Mouse (Mus musculus) kidney, postnatal 0 days (tissue): Measurements from ENCODE around the gene Dcst2. TPM values are rescaled to one million over a fixed set of nuclear protein-coding genes. Genes with fewer than 3 reads are reported as not detected.

ENCODE experiments used
- ATAC-seq: fragments of 200-750 bp; cut with Nextera tagmentation; replicated peaks from 2 replicates; pipeline ENCODE4 v1.8.0; 2017; ENCODE audit warnings: low read depth, moderate number of reproducible peaks, moderate TSS enrichment, moderate library complexity; ENCODE audit not compliant: low FRiP score
- DNase-seq: peaks from one replicate; pipeline ENCODE4 v3.0.0-alpha.2; 2016; ENCODE audit warnings: low spot score
- H3K27ac ChIP-seq: fragments of 300-500 bp; sonication (generic); 2 replicates; pipeline ENCODE4 v1.5.1; 2014; ENCODE audit warnings: mild to moderate bottlenecking
- H3K27me3 ChIP-seq: fragments of 300-500 bp; sonication (generic); 2 replicates; pipeline ENCODE4 v1.6.1; 2014; ENCODE audit warnings: low read length, mixed read lengths; ENCODE audit not compliant: insufficient read depth
- H3K36me3 ChIP-seq: fragments of 300-500 bp; sonication (generic); 2 replicates; pipeline ENCODE4 v1.6.1; 2014; ENCODE audit warnings: low read length, mixed read lengths; ENCODE audit not compliant: insufficient read depth
- H3K4me1 ChIP-seq: fragments of 300-500 bp; sonication (generic); replicated peaks from 2 replicates; pipeline ENCODE4 v1.6.1; 2014; ENCODE audit warnings: antibody characterized with exemption, low read length, mixed read lengths; ENCODE audit not compliant: insufficient read depth
- H3K4me2 ChIP-seq: fragments of 300-500 bp; sonication (generic); 2 replicates; pipeline ENCODE4 v1.6.1; 2014; ENCODE audit warnings: mild to moderate bottlenecking, low read length, moderate library complexity, mixed read lengths
- H3K4me3 ChIP-seq: fragments of 300-500 bp; sonication (generic); replicated peaks from 2 replicates; pipeline ENCODE4 v1.5.1; 2014; ENCODE audit warnings: low read depth, low read length
- H3K9ac ChIP-seq: fragments of 300-500 bp; sonication (generic); 2 replicates; pipeline ENCODE4 v1.6.1; 2014; ENCODE audit warnings: low read depth, low read length
- H3K9me3 ChIP-seq: fragments of 300-500 bp; sonication (generic); replicated peaks from 2 replicates; pipeline ENCODE4 v1.6.1; 2016; ENCODE audit warnings: low read length, inconsistent platforms, mixed read lengths
- CTCF ChIP-seq: IDR thresholded peaks from 2 replicates; pipeline ENCODE4 v1.5.1; 2016; ENCODE audit warnings: antibody characterized with exemption, low read depth, mild to moderate bottlenecking, moderate library complexity
- WGBS: fragments of 180-500 bp; shearing (Covaris S2); extraction: QIAGEN DNeasy Blood & Tissue Kit; methylation state at CpG from one replicate; pipeline ENCODE4 v1.1.7; 2014; 5-methylcytosine and 5-hydroxymethylcytosine counted together
- polyA plus RNA-seq: library from polyadenylated mRNA; unstranded; fragments of >200 nt; fragmentation: Nextera tagmentation; extraction: Ambion mirVana; gene quantifications from 2 replicates; pipeline ENCODE4 v1.2.1, GENCODE M21; 2015

The Dcst2 gene
- polyA plus RNA-seq, 1 experiment from 2014 or later: 0.62 TPM

- 89% methylated on average over 28 of the region's 31 CpGs for WGBS
- H3K4me2 ChIP-seq: no peak overlapping the region
Observed at GRCm38 (mm10) chr3:89379388-89380131, 17.8 kb downstream of the Dcst2 start.

GRCm38 (mm10) chr3:89380291-89380690, 18.5 kb downstream of the Dcst2 start:
- 95% methylated on average over 14 of the region's 14 CpGs for WGBS
- H3K4me2 ChIP-seq: no peak overlapping the region
- TF ChIP-seq CTCF: no peak
- H3K4me1 ChIP-seq: peaks cover 4% of the 10 kb centered on the region; the same call in 1 of the 2 replicates
- no peaks in the 10 kb centered on the region for H3K9me3 ChIP-seq
- H3K4me3 ChIP-seq: no peak overlapping the region
- H3K36me3 ChIP-seq: 0 out of 2 replicates have a peak, but pooled peaks cover 12% of the 10 kb centered on the region
- DNase-seq: no peak
- H3K27me3 ChIP-seq: no peaks in the 10 kb centered on the region
- no peak for ATAC-seq
- H3K27ac ChIP-seq: no peak overlapping the region
- no peak overlapping the region for H3K9ac ChIP-seq

More at GRCm38 (mm10) chr3:89379388-89380131, 17.8 kb downstream of the Dcst2 start:
- H3K4me3 ChIP-seq: 0 out of 2 replicates have a peak overlapping the region, but pooled peaks have one; percentile 42
- H3K9me3 ChIP-seq: no peaks in the 10 kb centered on the region
- TF ChIP-seq CTCF: no peak
- no peaks in the 10 kb centered on the region for H3K27me3 ChIP-seq
- DNase-seq (no peak), ATAC-seq (no peak)
- no peak overlapping the region for H3K9ac ChIP-seq
- H3K27ac ChIP-seq: no peak overlapping the region
- H3K4me1 ChIP-seq: peaks cover 4% of the 10 kb centered on the region; the same call in 1 of the 2 replicates
- 0 out of 2 replicates have a peak, but pooled peaks cover 12% of the 10 kb centered on the region for H3K36me3 ChIP-seq

GRCm38 (mm10) chr3:89380711-89381110, 18.9 kb downstream of the Dcst2 start:
- Histone ChIP-seq H3K9me3 (no peaks in the 10 kb centered on the region), H3K27me3 (no peaks in the 10 kb centered on the region), H3K4me2 (no peak overlapping the region), H3K36me3 (0 out of 2 replicates have a peak, but pooled peaks cover 12% of the 10 kb centered on the region), H3K4me3 (no peak overlapping the region), H3K27ac (no peak overlapping the region), H3K9ac (no peak overlapping the region), H3K4me1 (peaks cover 4% of the 10 kb centered on the region; the same call in 1 of the 2 replicates)
- ATAC-seq (no peak), DNase-seq (no peak)
- no peak for TF ChIP-seq CTCF
- 94% methylated on average over 18 of the region's 18 CpGs for WGBS

GRCm38 (mm10) chr3:89381233-89381632, 19.5 kb downstream of the Dcst2 start:
- H3K4me1 ChIP-seq: peaks cover 4% of the 10 kb centered on the region; the same call in 1 of the 2 replicates
- H3K27ac ChIP-seq: no peak overlapping the region
- 84% methylated on average over 11 of the region's 11 CpGs for WGBS
- 0 out of 2 replicates have a peak, but pooled peaks cover 12% of the 10 kb centered on the region for H3K36me3 ChIP-seq
- H3K9me3 ChIP-seq: no peaks in the 10 kb centered on the region
- no peak for TF ChIP-seq CTCF
- no peak overlapping the region for H3K4me2 ChIP-seq
- H3K9ac ChIP-seq: no peak overlapping the region
- H3K4me3 ChIP-seq: no peak overlapping the region
- no peak for DNase-seq
- H3K27me3 ChIP-seq: no peaks in the 10 kb centered on the region
- no peak for ATAC-seq

- Histone ChIP-seq H3K4me3 (no peak overlapping the region), H3K9ac (no peak overlapping the region), H3K27me3 (no peaks in the 10 kb centered on the region), H3K4me1 (peaks cover 8% of the 10 kb centered on the region; the same call in 1 of the 2 replicates), H3K36me3 (0 out of 2 replicates have a peak, but pooled peaks cover 12% of the 10 kb centered on the region), H3K9me3 (no peaks in the 10 kb centered on the region), H3K27ac (no peak overlapping the region), H3K4me2 (no peak overlapping the region)
- no peak for TF ChIP-seq CTCF
- ATAC-seq (no peak), DNase-seq (no peak)
- WGBS: 83% methylated on average over 9 of the region's 9 CpGs
Observed at GRCm38 (mm10) chr3:89382033-89382882, 20.5 kb downstream of the Dcst2 start.

GRCm38 (mm10) chr3:89382950-89383349, 21.2 kb downstream of the Dcst2 start:
- ATAC-seq (no peak), DNase-seq (no peak)
- Histone ChIP-seq H3K4me2 (no peak overlapping the region), H3K9me3 (no peaks in the 10 kb centered on the region), H3K9ac (no peak overlapping the region), H3K27ac (no peak overlapping the region), H3K36me3 (0 out of 2 replicates have a peak, but pooled peaks cover 12% of the 10 kb centered on the region), H3K4me1 (peaks cover 11% of the 10 kb centered on the region; the same call in 1 of the 2 replicates), H3K4me3 (no peak overlapping the region), H3K27me3 (no peaks in the 10 kb centered on the region)
- TF ChIP-seq CTCF: no peak
- 87% methylated on average over 5 of the region's 5 CpGs for WGBS
